Mouse (Mus musculus): ENCODE results near the gene Podxl2.

Podxl2 gene

GRCm38 (mm10) chr6:88827395-88828205 lies 47.2 kb downstream of the Podxl2 start:
- WGBS: 39% methylated on average over 13 of the region's 13 CpGs

- WGBS: 58% methylated on average over 3 of the region's 3 CpGs
Observed at GRCm38 (mm10) chr6:88826965-88827364, 47.9 kb downstream of the Podxl2 start.

- WGBS: 34% methylated on average over 6 of the region's 6 CpGs
Observed at GRCm38 (mm10) chr6:88826545-88826944, 48.3 kb downstream of the Podxl2 start.

DNA sequence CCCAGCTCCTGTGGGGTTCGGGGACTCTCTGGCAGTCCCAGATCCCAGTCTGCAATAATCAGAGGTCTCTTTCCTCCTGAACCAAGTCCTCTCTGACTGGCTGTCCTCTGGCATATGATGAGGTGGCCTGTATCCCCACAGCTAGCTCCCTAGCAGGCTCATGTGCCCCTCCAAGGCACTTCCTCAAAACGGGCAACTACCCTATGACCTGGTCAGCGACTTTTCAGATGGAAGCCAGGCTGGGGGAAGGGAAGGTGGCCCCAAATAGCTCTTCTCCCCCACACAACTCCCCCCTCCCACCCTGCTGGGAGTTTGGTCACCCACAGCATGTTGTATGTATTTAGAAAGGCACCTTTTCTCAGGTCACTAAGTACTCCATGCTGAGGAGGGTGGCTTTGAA lies 48.8 kb downstream of the Podxl2 start:
- 68% methylated on average over 3 of the region's 3 CpGs for WGBS

DNA sequence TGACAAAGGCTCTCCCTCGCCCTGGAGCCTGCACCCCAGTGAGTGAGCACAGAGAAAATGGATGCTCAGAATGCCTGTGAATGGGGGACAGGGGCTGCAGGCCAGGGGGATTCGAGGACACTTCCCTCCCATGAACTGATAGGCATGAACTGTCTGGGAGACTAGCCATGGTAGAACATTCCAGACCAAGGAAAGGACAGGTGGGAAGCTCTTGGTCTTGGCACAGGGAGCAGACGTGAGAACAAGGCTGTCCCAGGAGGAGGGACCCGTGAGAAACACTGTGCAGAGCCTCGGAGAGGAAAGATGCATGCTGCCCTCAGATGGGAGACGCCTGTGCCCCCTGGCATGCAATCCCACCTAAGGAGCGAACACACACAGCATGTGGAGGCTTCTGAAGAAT lies 50.7 kb downstream of the Podxl2 start:
- 63% methylated on average over 7 of the region's 7 CpGs for WGBS

GRCm38 (mm10) chr6:88821901-88822300 lies 52.9 kb downstream of the Podxl2 start:
- WGBS: 46% methylated on average over 11 of the region's 11 CpGs

GRCm38 (mm10) chr6:88821294-88821693 lies 53.5 kb downstream of the Podxl2 start:
- WGBS: 94% methylated on average over 6 of the region's 6 CpGs

- WGBS: 58% methylated on average over 3 of the region's 3 CpGs
Observed at GRCm38 (mm10) chr6:88820853-88821252, 54.0 kb downstream of the Podxl2 start.

- WGBS: 67% methylated on average over 3 of the region's 3 CpGs
Observed at GRCm38 (mm10) chr6:88816913-88817312, 57.9 kb downstream of the Podxl2 start.

GRCm38 (mm10) chr6:88815489-88815888 lies 59.4 kb downstream of the Podxl2 start:
- WGBS: 64% methylated on average over 3 of the region's 3 CpGs

DNA sequence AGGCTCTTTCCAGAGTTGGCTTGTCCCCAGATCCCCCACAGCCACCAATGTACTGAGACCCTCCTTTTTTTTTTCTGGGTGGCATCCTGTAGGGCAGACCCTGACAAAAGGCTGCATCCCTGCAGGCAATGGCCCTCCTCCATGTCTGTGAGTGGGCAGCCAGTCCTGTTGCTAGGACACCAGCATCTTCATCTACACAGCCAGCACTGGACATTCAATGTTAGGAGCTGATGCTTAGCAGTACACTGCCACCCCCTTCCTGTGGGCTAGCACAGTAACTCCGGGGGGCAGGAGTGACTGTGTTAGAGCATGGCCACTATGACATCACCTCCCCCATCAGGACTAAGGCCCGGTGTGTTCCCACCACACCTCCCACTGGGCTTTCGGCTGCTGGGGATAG lies 59.8 kb downstream of the Podxl2 start:
- 32% methylated on average over 3 of the region's 3 CpGs for WGBS

- WGBS: 78% methylated on average over 10 of the region's 10 CpGs
Observed at GRCm38 (mm10) chr6:88813832-88814231, 61.0 kb downstream of the Podxl2 start.

- 78% methylated on average over 3 of the region's 3 CpGs for WGBS
Observed at GRCm38 (mm10) chr6:88812886-88813285, 62.0 kb downstream of the Podxl2 start.

DNA sequence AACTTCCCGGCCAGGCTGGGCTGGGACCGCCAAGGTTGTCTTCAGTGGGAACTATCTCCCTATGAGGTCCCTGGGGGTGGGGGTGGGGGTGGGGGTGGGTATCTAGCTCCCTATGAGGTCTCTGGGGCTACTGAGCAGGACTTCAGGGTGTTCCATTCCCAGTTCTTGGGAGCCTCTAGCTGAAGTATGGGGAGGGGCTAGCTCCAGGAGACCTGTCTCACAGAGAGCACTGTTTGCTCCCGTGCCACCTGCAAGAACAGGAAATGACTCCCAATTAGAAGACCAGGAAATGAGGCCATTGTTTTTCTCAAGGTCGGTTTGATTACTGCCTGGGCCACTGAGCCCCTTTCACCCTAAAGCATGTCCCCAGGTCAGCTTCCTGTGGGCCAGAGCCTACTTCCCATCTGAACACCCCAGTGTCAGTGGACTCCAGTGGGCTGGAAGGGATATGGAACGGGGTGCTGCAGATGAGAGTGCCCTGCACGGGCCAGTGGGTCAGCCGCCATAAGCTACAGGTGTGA lies 62.9 kb downstream of the Podxl2 start:
- 53% methylated on average over 7 of the region's 7 CpGs for WGBS

DNA sequence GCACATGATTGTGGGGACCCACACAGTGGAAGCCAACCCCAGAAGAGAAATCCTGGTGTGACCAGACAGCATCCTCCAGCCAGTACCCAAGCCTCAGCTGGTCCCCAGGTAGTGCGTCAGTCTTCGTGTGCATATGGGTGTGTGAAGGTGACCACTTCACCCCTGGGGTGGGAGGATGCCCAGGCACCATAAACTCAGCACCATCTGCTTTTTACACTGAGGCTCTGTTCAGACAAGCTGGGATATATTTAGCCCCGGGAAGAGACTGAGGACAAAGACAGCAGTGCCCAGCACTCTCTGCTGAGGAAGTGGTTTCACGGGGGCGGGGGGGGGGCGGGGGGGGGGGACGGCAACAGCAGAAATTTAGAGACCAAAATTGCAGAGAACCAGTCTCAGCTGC lies 63.4 kb downstream of the Podxl2 start:
- 22% methylated on average over 7 of the region's 7 CpGs for WGBS

- WGBS: 80% methylated on average over 3 of the region's 3 CpGs
Observed at GRCm38 (mm10) chr6:88810291-88810690, 64.6 kb downstream of the Podxl2 start.

DNA sequence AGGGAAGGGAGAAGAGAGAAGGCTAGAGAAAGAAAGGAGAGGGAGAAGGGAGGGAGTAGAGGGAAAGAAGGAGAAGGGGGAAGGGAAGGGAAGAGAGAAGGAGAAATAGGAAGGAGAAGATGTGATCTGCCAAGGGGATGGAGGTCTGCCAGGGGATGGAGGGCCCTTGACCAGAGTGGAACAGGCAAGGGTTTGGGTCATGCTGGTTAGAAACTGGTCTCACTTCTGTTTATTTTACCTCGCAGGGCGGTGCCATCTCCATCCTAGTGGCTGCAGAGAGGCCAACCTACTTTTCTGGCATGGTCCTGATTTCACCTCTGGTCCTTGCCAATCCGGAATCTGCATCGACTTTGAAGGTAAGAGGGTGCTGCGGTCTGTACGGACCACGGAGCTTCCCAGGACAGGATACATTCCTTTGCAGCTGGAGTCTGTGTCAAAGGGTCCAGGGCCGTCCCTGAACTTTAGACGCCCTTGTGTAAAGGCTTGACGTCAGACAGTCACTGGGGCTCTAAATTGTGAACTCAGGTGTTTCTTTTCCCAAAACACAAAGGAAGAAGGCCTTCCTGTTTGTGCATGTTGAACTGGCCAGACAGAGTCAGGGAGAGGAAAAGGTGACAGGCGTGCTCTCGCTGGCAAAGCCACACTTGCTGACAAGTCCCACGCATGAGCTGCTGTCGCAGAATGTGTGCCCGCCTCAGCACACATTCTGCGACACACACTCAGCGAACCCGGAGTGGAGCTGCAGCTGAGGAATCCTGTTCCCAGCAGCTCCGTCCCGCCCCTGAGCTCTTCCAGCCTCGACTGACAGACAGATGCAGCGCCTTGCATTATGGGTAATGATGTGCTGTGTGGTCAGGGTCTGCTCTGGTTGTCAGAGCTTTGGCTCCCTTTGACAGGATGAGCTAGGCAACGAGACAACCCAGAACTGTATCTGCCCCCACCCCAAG lies 65.5 kb downstream of the Podxl2 start:
- 62% methylated on average over 23 of the region's 23 CpGs for WGBS

- 79% methylated on average over 17 of the region's 17 CpGs for WGBS
Observed at GRCm38 (mm10) chr6:88804966-88805577, 69.8 kb downstream of the Podxl2 start.

DNA sequence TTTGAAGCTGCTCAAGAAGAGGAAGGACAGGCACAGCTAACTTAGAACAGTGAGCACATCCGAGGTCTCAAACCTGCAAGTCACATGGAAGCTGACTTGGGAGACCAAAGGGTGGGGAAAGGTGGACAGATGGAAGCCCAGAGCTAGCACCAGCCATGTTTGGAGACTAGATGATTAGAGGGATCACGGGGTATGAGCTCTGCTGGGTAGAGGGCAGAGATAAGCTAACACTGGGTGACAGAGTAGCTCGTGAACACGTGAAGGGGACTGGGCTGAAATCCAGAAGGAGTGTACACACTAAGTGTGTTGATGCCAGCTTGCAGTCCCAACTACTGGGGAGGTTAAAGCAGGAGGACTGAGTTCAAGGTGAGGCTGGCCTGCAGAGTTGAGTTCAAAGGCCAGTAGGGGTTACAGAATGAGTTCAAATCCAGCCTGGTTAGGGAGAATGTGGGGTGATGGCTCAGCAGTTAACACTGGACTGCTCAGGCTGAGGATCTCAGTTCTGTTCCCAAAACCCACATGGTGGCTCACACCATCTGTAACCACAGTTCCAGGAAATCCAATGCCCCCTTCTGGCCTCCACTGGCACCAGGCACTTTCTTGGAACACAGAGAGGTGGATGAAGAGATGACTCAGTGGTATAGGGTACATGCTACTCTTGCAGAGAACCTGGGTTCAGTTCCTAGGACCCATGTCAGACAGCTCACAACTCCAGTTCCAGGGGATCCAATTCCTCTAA lies 70.7 kb downstream of the Podxl2 start:
- WGBS: 79% methylated on average over 4 of the region's 4 CpGs

DNA sequence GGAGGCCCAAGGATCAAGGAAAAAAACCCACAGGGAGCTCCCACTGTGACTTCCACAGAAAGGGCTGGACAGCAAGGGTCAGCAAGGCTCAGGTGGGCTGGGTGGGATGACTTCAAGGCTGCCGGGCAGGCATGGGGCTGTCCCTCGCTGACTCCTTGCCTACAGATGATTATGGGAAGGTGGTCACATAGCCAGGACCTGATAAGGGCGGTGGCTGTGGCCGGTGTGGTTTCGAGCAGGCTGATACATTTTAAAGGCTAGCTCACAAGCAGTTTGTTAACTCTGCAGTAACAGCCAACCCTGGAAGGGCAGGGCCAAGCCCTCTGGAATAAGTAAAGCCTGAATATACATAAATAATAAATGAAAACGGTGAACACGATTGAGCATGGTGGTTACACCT lies 71.8 kb downstream of the Podxl2 start:
- WGBS: 91% methylated on average over 7 of the region's 7 CpGs

DNA sequence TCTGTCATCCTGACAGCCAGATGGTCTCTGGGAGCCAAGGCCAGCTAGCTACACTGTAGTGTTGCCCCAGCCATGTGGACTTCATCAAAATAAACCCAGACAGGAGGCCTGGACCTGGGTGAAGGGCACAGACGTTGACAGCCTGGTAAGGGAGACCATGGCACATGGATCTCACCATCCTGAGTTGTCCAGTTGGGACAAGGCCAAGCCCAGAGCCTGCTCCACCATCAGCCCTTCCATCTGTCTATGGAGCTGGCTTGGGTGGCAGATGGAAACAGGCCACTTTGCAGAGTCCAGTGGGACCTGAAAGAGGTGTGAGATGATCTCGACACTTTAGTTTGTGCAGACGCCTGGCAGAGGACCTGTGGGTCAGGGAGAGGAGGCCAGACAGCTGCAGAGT lies 74.1 kb downstream of the Podxl2 start:
- WGBS: 74% methylated on average over 3 of the region's 3 CpGs
